Mouse (Mus musculus) kidney, adult 2 months (tissue): Measurements from ENCODE around the gene AI837181.

Experiments used
- CTCF ChIP-seq: fragments of 200-500 bp; conservative IDR thresholded peaks from 2 replicates; pipeline ENCODE4 v1.5.1; 2011; ENCODE audit warnings: low read depth, mild to moderate bottlenecking, control low read depth, low read length, moderate library complexity, mixed read lengths; ENCODE audit not compliant: insufficient read depth, insufficient read length
- POLR2A ChIP-seq: fragments of 200-500 bp; IDR thresholded peaks from one replicate; pipeline ENCODE4 v1.6.1; 2011; ENCODE audit warnings: low read depth, low read length, control low read depth

- TF ChIP-seq CTCF (no peak), POLR2A (no peak)
These were observed 22.8 kb downstream of the AI837181 start, which contains the start of gene Fosl1 for GRCm38 (mm10) chr19:5447515-5448353.
